Mouse (Mus musculus) cerebellum, postnatal 14 days (tissue): ENCODE results near the gene Dbi.

Experiments used
- DNase-seq, 2 experiments: peaks; one replicate each; pipeline ENCODE4 v3.0.0; 2021; ENCODE audit warnings: mixed read lengths in 2 of 2

Dbi gene

GRCm38 (mm10) chr1:120082957-120083585 lies 37.8 kb downstream of the Dbi start:
- no peak for DNase-seq

- DNase-seq: no peak
These were observed 40.2 kb downstream of the Dbi start for GRCm38 (mm10) chr1:120080632-120081031.

GRCm38 (mm10) chr1:120077746-120078410 lies 43.0 kb downstream of the Dbi start:
- no peak for DNase-seq

- no peak for DNase-seq
These were observed 45.4 kb downstream of the Dbi start for GRCm38 (mm10) chr1:120075507-120075906.

GRCm38 (mm10) chr1:120074931-120075330 lies 45.9 kb downstream of the Dbi start:
- DNase-seq: peak; percentile 66 to 68

- DNase-seq: no peak
These were observed 46.6 kb downstream of the Dbi start for GRCm38 (mm10) chr1:120074307-120074702.

- DNase-seq: peak; percentile 45 to 49
These were observed 47.2 kb downstream of the Dbi start, which contains the start of gene Tmem37 for GRCm38 (mm10) chr1:120073519-120074306. Tmem37 (minus strand) TSS chr1:120074074.

- peak; percentile 50 to 63 for DNase-seq
These were observed 48.0 kb downstream of the Dbi start for GRCm38 (mm10) chr1:120072900-120073299.

- DNase-seq: no peak
These were observed 49.7 kb downstream of the Dbi start for GRCm38 (mm10) chr1:120071133-120071532.

GRCm38 (mm10) chr1:120070168-120070567 lies 50.7 kb downstream of the Dbi start:
- DNase-seq: no peak

- DNase-seq: no peak
These were observed 51.8 kb downstream of the Dbi start for GRCm38 (mm10) chr1:120069120-120069519.

GRCm38 (mm10) chr1:120066625-120067024 lies 54.3 kb downstream of the Dbi start:
- no peak for DNase-seq

- DNase-seq: no peak
These were observed 54.7 kb downstream of the Dbi start for GRCm38 (mm10) chr1:120066159-120066558.

GRCm38 (mm10) chr1:120064036-120064682 lies 56.7 kb downstream of the Dbi start:
- DNase-seq: no peak
